Mouse (Mus musculus) lung, embryonic 16.5 days (tissue): ENCODE measurements around the gene Olfr1255. TPM values are rescaled to one million over a fixed set of nuclear protein-coding genes. Genes with fewer than 3 reads are reported as not detected.

ENCODE experiments used
- polyA plus RNA-seq: library from polyadenylated mRNA; unstranded; fragments of >200 nt; fragmentation: Nextera tagmentation; extraction: Ambion mirVana; gene quantifications from 2 replicates; pipeline ENCODE4 v1.2.1, GENCODE M21; 2015

Gene Olfr1255
- polyA plus RNA-seq, 1 experiment from 2014 or later, result not detected

Other genes with a start within 250 kb of the Olfr1255 start
- gene Olfr1245, start 233.6 kb upstream of the Olfr1255 start, polyA plus RNA-seq, result not detected in 2 replicates
- not detected in 2 replicates for gene Olfr1246, start 218.9 kb upstream of the Olfr1255 start, polyA plus RNA-seq
- gene Olfr1247, start 197.9 kb upstream of the Olfr1255 start, polyA plus RNA-seq, result not detected in 2 replicates
- not detected in 2 replicates for gene Olfr1248, start 193.8 kb upstream of the Olfr1255 start, polyA plus RNA-seq
- gene Olfr1249, start 177.1 kb upstream of the Olfr1255 start, polyA plus RNA-seq, result not detected in 2 replicates
- not detected in 2 replicates for gene Olfr1250, start 150.6 kb upstream of the Olfr1255 start, polyA plus RNA-seq
- not detected in 2 replicates for gene Olfr1251, start 140.1 kb upstream of the Olfr1255 start, polyA plus RNA-seq
- not detected in 2 replicates for gene Olfr1252, start 87.0 kb upstream of the Olfr1255 start, polyA plus RNA-seq
- not detected in 2 replicates for gene Olfr1253, start 55.0 kb upstream of the Olfr1255 start, polyA plus RNA-seq
- gene Olfr1254, start 18.4 kb upstream of the Olfr1255 start, polyA plus RNA-seq, result not detected in 2 replicates
- gene Olfr1256, start 29.5 kb downstream of the Olfr1255 start, polyA plus RNA-seq, result not detected in 2 replicates
- not detected in 2 replicates for gene Olfr48, start 36.2 kb downstream of the Olfr1255 start, polyA plus RNA-seq
- not detected in 2 replicates for gene Olfr1257, start 66.4 kb downstream of the Olfr1255 start, polyA plus RNA-seq
- not detected in 2 replicates for gene Olfr1258, start 115.3 kb downstream of the Olfr1255 start, polyA plus RNA-seq
- not detected in 2 replicates for gene Olfr1259, start 136.6 kb downstream of the Olfr1255 start, polyA plus RNA-seq
- gene Olfr1260, start 162.3 kb downstream of the Olfr1255 start, polyA plus RNA-seq, result not detected in 2 replicates
- gene Olfr1261, start 179.2 kb downstream of the Olfr1255 start, polyA plus RNA-seq, result not detected in 2 replicates
- gene Olfr1262, start 188.1 kb downstream of the Olfr1255 start, polyA plus RNA-seq, result not detected in 2 replicates
- gene Olfr1263, start 200.1 kb downstream of the Olfr1255 start, polyA plus RNA-seq, result not detected in 2 replicates
- gene Olfr1264, start 213.5 kb downstream of the Olfr1255 start, polyA plus RNA-seq, result not detected in 2 replicates
- gene Olfr1265, start 223.3 kb downstream of the Olfr1255 start, polyA plus RNA-seq, result not detected in 2 replicates